Mouse (Mus musculus): Measurements from ENCODE around the gene Spock1. TPM values are rescaled to one million over a fixed set of nuclear protein-coding genes. Genes with fewer than 3 reads are reported as not detected.

Gene Spock1
- under 1 TPM; 0.43 to 0.67 TPM for total RNA-seq (2021)

- intact Hi-C loops (cut with DNase I): loop anchor here (1.0 kb wide), 4 partner anchors 142 to 627 kb away; no protein-coding TSS in a partner anchor
- DNase-seq: peak; percentile 86 to 90
These were observed at the start of gene Spock1 for GRCm38 (mm10) chr13:57908266-57908582. TSS of gene Spock1 (minus strand) at chr13:57908332.

GRCm38 (mm10) chr13:57950091-57950490 is 42.0 kb upstream of the Spock1 start:
- no peak for DNase-seq
- intact Hi-C loops (cut with DNase I): no loop called here

GRCm38 (mm10) chr13:57949513-57949912 is 41.4 kb upstream of the Spock1 start:
- DNase-seq: no peak
- intact Hi-C loops (cut with DNase I): no loop called here

- DNase-seq: no peak
- intact Hi-C loops (cut with DNase I): no loop called here
These were observed 37.1 kb upstream of the Spock1 start for GRCm38 (mm10) chr13:57945197-57945596.

- DNase-seq: peak; percentile 15 to 23
- intact Hi-C loops (cut with DNase I): no loop called here
These were observed 36.3 kb upstream of the Spock1 start for GRCm38 (mm10) chr13:57944434-57944833.

- DNase-seq: no peak
- intact Hi-C loops (cut with DNase I): no loop called here
These were observed 35.8 kb upstream of the Spock1 start for GRCm38 (mm10) chr13:57943900-57944299.

- no peak for DNase-seq
- intact Hi-C loops (cut with DNase I): no loop called here
These were observed 29.5 kb upstream of the Spock1 start for GRCm38 (mm10) chr13:57937463-57938229.

GRCm38 (mm10) chr13:57931998-57932397 is 23.9 kb upstream of the Spock1 start:
- intact Hi-C loops (cut with DNase I): no loop called here
- DNase-seq: no peak

GRCm38 (mm10) chr13:57931376-57931775 is 23.2 kb upstream of the Spock1 start:
- no peak for DNase-seq

GRCm38 (mm10) chr13:57930720-57931119 is 22.6 kb upstream of the Spock1 start:
- DNase-seq: no peak
- intact Hi-C loops (cut with DNase I): no loop called here

More at GRCm38 (mm10) chr13:57931376-57931775, 23.2 kb upstream of the Spock1 start:
- intact Hi-C loops (cut with DNase I): no loop called here

- no peak for DNase-seq
- intact Hi-C loops (cut with DNase I): no loop called here
These were observed 22.2 kb upstream of the Spock1 start for GRCm38 (mm10) chr13:57930283-57930682.

GRCm38 (mm10) chr13:57919947-57920346 is 11.8 kb upstream of the Spock1 start:
- intact Hi-C loops (cut with DNase I): no loop called here
- DNase-seq: no peak

- intact Hi-C loops (cut with DNase I): no loop called here
- DNase-seq: peak; percentile 62 to 63
These were observed 3.0 kb upstream of the Spock1 start for GRCm38 (mm10) chr13:57911171-57911570.

- no peak for DNase-seq
- intact Hi-C loops (cut with DNase I): loop anchor here (1.0 kb wide), 4 partner anchors 141 to 626 kb away; no protein-coding TSS in a partner anchor
These were observed 485 bp downstream of the Spock1 start for GRCm38 (mm10) chr13:57907428-57908265.

GRCm38 (mm10) chr13:57894597-57894996 is 13.5 kb downstream of the Spock1 start:
- DNase-seq: no peak
- intact Hi-C loops (cut with DNase I): no loop called here

GRCm38 (mm10) chr13:57889708-57890107 is 18.4 kb downstream of the Spock1 start:
- intact Hi-C loops (cut with DNase I): no loop called here
- DNase-seq: no peak

- intact Hi-C loops (cut with DNase I): no loop called here
- no peak for DNase-seq
These were observed 19.1 kb downstream of the Spock1 start for GRCm38 (mm10) chr13:57889050-57889449.

- intact Hi-C loops (cut with DNase I): no loop called here
- DNase-seq: no peak
These were observed 28.3 kb downstream of the Spock1 start for GRCm38 (mm10) chr13:57879817-57880216.

- no peak for DNase-seq
- intact Hi-C loops (cut with DNase I): no loop called here
These were observed 29.3 kb downstream of the Spock1 start for GRCm38 (mm10) chr13:57878797-57879196.

GRCm38 (mm10) chr13:57877782-57878181 is 30.4 kb downstream of the Spock1 start:
- intact Hi-C loops (cut with DNase I): no loop called here
- no peak for DNase-seq

- intact Hi-C loops (cut with DNase I): no loop called here
- no peak for DNase-seq
These were observed 31.2 kb downstream of the Spock1 start for GRCm38 (mm10) chr13:57876966-57877365.

GRCm38 (mm10) chr13:57870058-57870457 is 38.1 kb downstream of the Spock1 start:
- intact Hi-C loops (cut with DNase I): no loop called here
- no peak for DNase-seq
